Mouse (Mus musculus): ENCODE data around the gene Arrdc5.
"Not testable (repeated sequence)": the region's sequence is repeated elsewhere in the genome, so short reads cannot be mapped to it uniquely, and the experiment has no call there.

Gene Arrdc5

DNA sequence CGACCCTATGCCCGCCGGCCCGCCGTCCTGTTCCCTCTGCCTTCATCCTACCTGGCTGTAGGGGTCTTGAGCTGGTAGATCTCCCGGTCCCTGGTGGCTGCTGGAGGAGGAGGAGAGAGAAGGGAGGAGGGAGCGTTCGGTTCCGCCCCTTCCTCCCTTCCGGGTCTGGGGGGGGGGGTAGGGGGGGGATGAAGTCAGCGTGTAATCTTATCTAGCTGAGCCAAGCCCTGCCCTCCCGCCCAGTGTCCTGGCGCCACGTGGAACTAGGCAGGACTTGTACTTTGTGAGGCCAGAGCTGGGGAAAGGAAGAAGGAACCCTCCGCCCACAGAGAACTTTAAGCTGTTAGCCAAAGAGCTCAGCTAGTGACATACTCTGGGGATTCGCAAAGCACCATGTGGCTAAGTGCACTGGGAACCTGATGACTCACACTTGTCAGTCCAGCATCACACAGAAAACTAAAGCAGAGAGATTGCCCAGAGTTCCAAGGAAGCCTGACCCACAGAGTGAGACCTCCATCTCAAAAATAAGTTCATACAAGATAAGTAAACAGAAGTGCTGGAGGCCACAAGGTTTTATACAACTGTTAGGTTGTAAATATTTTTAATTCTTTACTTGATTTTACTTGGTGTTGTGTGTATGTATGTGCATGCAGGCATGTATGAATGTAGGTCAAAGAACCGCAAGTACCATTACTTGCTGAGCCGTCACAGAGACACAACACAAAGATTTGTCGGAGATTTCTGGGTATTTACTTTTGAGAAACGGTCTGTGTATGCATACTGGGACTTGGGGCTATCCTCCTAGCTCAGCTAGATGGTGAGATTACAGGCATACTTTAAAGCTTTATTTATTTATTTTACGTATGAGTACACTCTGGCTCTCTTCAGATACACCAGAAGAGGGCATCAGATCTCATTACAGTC, 23.2 kb downstream of the Arrdc5 start, which contains the start of gene Ticam1:
TSS of gene Ticam1 (minus strand) at position 144 of the 924 bp plus-strand sequence.
- peak; percentile 69 for DNase-seq

DNA sequence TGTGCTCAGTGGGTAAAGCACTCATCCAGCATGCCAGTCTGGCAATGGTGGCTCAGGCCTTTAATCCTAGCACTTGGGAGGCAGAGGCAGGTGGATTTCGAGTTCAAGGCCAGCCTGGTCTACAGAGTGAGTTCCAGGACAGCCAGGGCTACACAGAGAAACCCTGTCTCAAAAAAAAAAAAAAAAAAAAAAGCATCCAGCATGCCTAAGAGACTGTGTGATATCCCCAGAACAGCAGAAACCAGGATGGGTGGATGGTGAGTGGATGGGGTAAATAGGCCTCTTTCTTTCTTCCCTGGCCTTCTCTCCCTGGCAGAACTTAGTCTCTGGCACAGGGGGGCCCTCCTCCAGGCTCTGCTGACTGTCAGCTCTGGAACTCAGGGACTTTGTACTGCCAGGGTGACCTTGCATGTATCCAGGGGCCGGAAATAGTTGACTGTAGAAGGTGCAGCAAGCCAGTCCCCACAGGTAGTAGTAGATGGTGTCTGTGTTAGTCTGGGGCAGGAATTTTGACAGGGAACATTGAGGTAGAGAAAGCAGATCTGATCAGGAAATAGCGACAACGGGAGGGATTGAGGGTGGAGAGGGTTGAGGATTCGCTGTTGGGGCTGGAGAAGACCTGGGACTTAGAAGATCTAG, 24.1 kb downstream of the Arrdc5 start:
- DNase-seq = no peak

GRCm38 (mm10) chr17:56273986-56274385, 26.1 kb downstream of the Arrdc5 start:
- no peak for DNase-seq

- no peak for DNase-seq
These were observed 26.6 kb downstream of the Arrdc5 start for GRCm38 (mm10) chr17:56273482-56273881.

GRCm38 (mm10) chr17:56272644-56273043, 27.4 kb downstream of the Arrdc5 start:
- DNase-seq = no peak

- no peak for DNase-seq
These were observed 28.4 kb downstream of the Arrdc5 start for GRCm38 (mm10) chr17:56271609-56272253.

GRCm38 (mm10) chr17:56269741-56270140, 30.3 kb downstream of the Arrdc5 start:
- no peak for DNase-seq

GRCm38 (mm10) chr17:56269153-56269630, 30.9 kb downstream of the Arrdc5 start:
- DNase-seq = peak; percentile 61

GRCm38 (mm10) chr17:56266271-56266670, 33.8 kb downstream of the Arrdc5 start:
- no peak for DNase-seq

DNA sequence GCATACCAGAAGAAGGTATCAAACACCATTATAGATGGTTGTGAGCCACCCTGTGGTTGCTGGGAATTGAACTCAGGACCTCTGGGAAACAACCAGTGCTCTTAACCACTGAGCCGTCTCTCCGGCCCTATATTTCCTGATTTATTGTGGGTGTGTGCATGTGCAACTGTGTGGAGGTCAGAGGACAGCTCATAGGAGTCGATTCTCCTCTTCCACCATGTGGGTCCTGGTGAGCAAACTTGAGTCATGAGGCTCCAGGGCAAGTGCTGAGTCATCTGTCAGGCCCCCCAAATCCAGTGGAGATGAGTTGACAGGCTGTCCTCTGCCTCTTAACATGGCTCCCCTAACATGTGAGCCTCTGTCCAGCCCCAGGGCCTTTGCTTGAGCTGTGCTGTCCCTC, 34.2 kb downstream of the Arrdc5 start:
- no peak for DNase-seq

DNA sequence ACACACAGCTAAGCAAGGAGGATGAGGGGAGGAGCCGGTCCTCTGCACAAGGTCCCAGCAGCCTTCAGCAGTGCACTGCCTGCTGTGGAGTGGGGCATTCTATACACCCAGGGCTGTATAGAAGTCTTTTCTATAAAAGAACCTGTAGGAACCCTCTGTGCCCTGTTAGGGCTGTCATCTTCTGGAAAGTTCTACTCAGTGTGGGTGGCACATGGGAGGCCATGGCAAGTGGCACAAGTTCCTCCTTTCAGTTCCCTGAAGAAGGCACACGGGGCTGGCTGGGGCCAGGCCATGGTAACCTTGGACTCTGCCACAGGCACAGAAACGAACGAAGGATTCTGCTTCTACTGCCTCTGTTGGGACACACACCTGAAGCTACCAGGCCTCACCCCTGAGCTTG, 35.1 kb downstream of the Arrdc5 start:
- no peak for DNase-seq

DNA sequence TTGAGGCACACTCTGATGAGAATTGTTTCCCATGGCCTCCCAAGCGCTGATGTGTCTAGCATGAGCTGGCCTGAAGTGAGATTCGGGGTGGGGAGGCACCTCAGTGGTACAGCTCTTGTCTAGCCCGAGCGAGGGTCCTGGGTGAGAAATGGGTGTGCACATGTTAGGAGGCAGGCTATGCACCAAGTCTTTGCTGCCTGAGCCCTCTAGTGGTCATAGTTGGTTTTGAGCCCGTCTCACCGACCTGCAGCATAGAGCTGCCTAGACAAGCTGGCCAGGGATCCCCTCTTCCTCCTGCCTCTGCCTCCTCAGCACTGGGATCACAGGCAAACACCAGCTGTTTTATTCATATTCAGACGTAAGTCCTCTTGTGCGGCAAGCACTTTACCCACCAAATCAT, 36.1 kb downstream of the Arrdc5 start:
- peak; percentile 88 for DNase-seq

- DNase-seq = no peak
These were observed 37.4 kb downstream of the Arrdc5 start for GRCm38 (mm10) chr17:56262645-56263094.

- DNase-seq = no peak
These were observed 38.9 kb downstream of the Arrdc5 start for GRCm38 (mm10) chr17:56261166-56261565.

GRCm38 (mm10) chr17:56259301-56260037, 40.6 kb downstream of the Arrdc5 start:
- no peak for DNase-seq

DNA sequence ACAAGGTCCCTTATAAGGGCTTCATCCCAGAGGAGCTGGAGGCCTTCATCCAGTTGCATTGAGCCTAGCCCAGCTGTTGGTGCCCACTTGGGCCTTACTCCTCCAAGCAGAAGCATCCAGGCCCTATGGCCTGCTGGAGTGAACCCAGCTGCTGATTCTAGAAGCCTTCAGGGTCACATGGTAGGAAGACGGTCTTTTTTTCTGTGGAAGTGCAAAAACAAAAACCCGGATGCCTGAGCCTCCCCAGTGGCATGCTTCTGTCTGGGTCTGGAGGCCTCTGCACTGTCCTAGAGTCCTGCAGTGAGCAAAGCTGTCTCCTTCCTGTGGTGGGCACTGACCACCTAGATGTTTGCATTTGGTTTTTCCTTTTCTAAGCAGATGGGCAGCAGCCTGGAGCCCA, 41.3 kb downstream of the Arrdc5 start:
- DNase-seq = not testable (repeated sequence)

GRCm38 (mm10) chr17:56258269-56258668, 41.8 kb downstream of the Arrdc5 start:
- DNase-seq = not testable (repeated sequence)

GRCm38 (mm10) chr17:56257181-56257894, 42.7 kb downstream of the Arrdc5 start:
- peak; percentile 44 for DNase-seq

- DNase-seq = peak; percentile 87
These were observed 43.7 kb downstream of the Arrdc5 start, which contains the start of gene Fem1a for GRCm38 (mm10) chr17:56256239-56256881. Fem1a (plus strand) TSS chr17:56256810.

DNA sequence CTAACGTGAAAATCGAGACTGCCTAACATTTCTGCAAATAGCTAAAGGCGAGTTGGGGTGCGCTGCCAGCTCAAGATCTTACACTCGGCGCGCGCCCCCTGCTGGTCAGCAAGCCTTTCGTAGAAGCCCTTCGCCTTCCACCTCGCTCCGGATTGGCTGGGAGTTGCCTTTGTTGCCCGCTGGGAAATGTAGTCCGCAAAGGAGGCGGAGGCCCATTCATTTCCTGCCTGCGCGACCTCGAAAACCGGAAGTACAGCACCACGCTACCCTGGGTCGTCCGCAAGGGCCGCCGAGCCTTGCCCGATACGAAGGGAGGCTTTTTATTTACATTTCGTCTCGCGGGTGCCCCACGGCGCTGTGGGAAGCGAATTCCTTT, 44.2 kb downstream of the Arrdc5 start:
- peak; percentile 100 for DNase-seq

GRCm38 (mm10) chr17:56255429-56255828, 44.7 kb downstream of the Arrdc5 start:
- DNase-seq = peak; percentile 69
